27 mouse cellular contexts compared by ENCODE assay signal in genomic region chr6:11791056-11791455, GRCm38 (mm10).
DNase-seq lines count a peak whose midpoint lies in the region; ATAC-seq and TF ChIP-seq lines count a peak whose summit lies in the region.
"Had no signal": no experiment of that assay in that cellular context is flagged by ENCODE, and none has a peak within 500 bp of the region (broad histone marks: within the 10 kb centered on the region; RNA-seq: fewer than 3 reads in every experiment).

No protein-coding gene starts in this region.

- H3K4me2 ChIP-seq in forebrain, embryonic 14.5 days (ENCODE audit: low read length) = no peak overlapping the region
- H3K4me2 ChIP-seq in forebrain, embryonic 15.5 days (replicated peaks) = no peak overlapping the region
- H3K4me2 ChIP-seq in limb, embryonic 14.5 days (replicated peaks; ENCODE audit: low read depth, low read length, severe bottlenecking) = no peak overlapping the region
- no peak overlapping the region for H3K4me2 ChIP-seq in midbrain, postnatal 0 days (ENCODE audit: low read depth, low read length, poor library complexity, severe bottlenecking)
- H3K4me2 ChIP-seq in midbrain, embryonic 16.5 days (ENCODE audit: low read length) = no peak overlapping the region
- H3K4me2 ChIP-seq: forebrain, embryonic 13.5 days; heart, embryonic 11.5 days; hindbrain, embryonic 14.5 days; limb, embryonic 13.5 days; lung, embryonic 15.5 days; stomach, embryonic 15.5 days had no signal

- H3K27ac ChIP-seq in forebrain, embryonic 14.5 days (ENCODE audit: low read depth, low read length) = no peak overlapping the region
- H3K27ac ChIP-seq in forebrain, embryonic 15.5 days (replicated peaks) = no peak overlapping the region
- H3K27ac ChIP-seq in limb, embryonic 14.5 days (replicated peaks; ENCODE audit: low read depth, low read length) = no peak overlapping the region
- no peak overlapping the region for H3K27ac ChIP-seq in limb, embryonic 10.5 days
- no peak overlapping the region for H3K27ac ChIP-seq in midbrain, postnatal 0 days (ENCODE audit: low read depth, low read length)
- no peak overlapping the region for H3K27ac ChIP-seq in midbrain, embryonic 16.5 days (ENCODE audit: low read length)
- H3K27ac ChIP-seq: forebrain, embryonic 13.5 days; hindbrain, embryonic 14.5 days; limb, embryonic 13.5 days; liver, embryonic 14.5 days; lung, embryonic 15.5 days; midbrain, embryonic 10.5 days; stomach, embryonic 15.5 days had no signal

- no peaks in the 10 kb centered on the region for H3K4me1 ChIP-seq in forebrain, embryonic 14.5 days (ENCODE audit: control insufficient read depth, insufficient read depth, low read length)
- H3K4me1 ChIP-seq in forebrain, embryonic 15.5 days = no peaks in the 10 kb centered on the region
- H3K4me1 ChIP-seq in limb, embryonic 14.5 days (ENCODE audit: control insufficient read depth, insufficient read depth, low read length) = no peaks in the 10 kb centered on the region
- no peaks in the 10 kb centered on the region for H3K4me1 ChIP-seq in limb, embryonic 10.5 days
- H3K4me1 ChIP-seq in midbrain, postnatal 0 days (ENCODE audit: insufficient read depth, low read length) = no peaks in the 10 kb centered on the region
- no peaks in the 10 kb centered on the region for H3K4me1 ChIP-seq in midbrain, embryonic 16.5 days (ENCODE audit: control insufficient read depth, insufficient read depth, low read length)
- H3K4me1 ChIP-seq: forebrain, embryonic 13.5 days; limb, embryonic 13.5 days; lung, embryonic 15.5 days; midbrain, embryonic 10.5 days; stomach, embryonic 15.5 days had no signal

- peak; percentile 33 for DNase-seq in forebrain, embryonic 14.5 days (ENCODE audit: low spot score)
- DNase-seq in limb, embryonic 14.5 days (ENCODE audit: low spot score) = peak; percentile 74
- DNase-seq in limb, embryonic 10.5 days (ENCODE audit: low spot score) = no peak
- DNase-seq in midbrain, postnatal 0 days (ENCODE audit: low spot score) = peak; percentile 30
- no peak for DNase-seq in heart, postnatal 4 days
- DNase-seq: adrenal gland, adult 2 months; B cell, adult 2 months; cerebellum, adult 8-10 months; cerebellum, postnatal 36 days; gastrocnemius, postnatal 36 days; heart, adult 18-20 months; heart, postnatal 36 days; kidney, adult 11 months; layer of hippocampus, adult 9-11 months; right cerebral cortex, postnatal 25 days had no signal

- H3K4me3 ChIP-seq in forebrain, embryonic 14.5 days (ENCODE audit: low read depth, low read length) = no peak overlapping the region
- no peak overlapping the region for H3K4me3 ChIP-seq in forebrain, embryonic 15.5 days
- no peak overlapping the region for H3K4me3 ChIP-seq in limb, embryonic 14.5 days (replicated peaks; ENCODE audit: low read length)
- H3K4me3 ChIP-seq in limb, embryonic 10.5 days = no peak overlapping the region
- no peak overlapping the region for H3K4me3 ChIP-seq in midbrain, postnatal 0 days (ENCODE audit: low read depth, low read length)
- no peak overlapping the region for H3K4me3 ChIP-seq in midbrain, embryonic 16.5 days (ENCODE audit: low read depth, low read length)
- H3K4me3 ChIP-seq: forebrain, embryonic 13.5 days; limb, embryonic 13.5 days; lung, embryonic 15.5 days; midbrain, embryonic 10.5 days; stomach, embryonic 15.5 days had no signal

- no peak for TF ChIP-seq POLR2A in limb, embryonic 14.5 days (IDR thresholded peaks at IDR 0.05; ENCODE audit: borderline replicate concordance, extremely low read depth, insufficient read depth, insufficient read length)

- no peak for TF ChIP-seq CTCF in midbrain, postnatal 0 days (IDR thresholded peaks at IDR 0.05)

- no peak for ATAC-seq in forebrain, embryonic 14.5 days
- no peak for ATAC-seq in forebrain, embryonic 15.5 days (replicated peaks)
- no peak for ATAC-seq in limb, embryonic 14.5 days (ENCODE audit: low FRiP score, low read depth)
- no peak for ATAC-seq in midbrain, postnatal 0 days (ENCODE audit: low FRiP score)
- no peak for ATAC-seq in midbrain, embryonic 16.5 days
- ATAC-seq: activated CD4-positive, CD25-positive, alpha-beta regulatory T cell, adult 4 months; forebrain, embryonic 13.5 days; inflammation-experienced regulatory T-cells, adult 6 months had no signal

- H3K36me3 ChIP-seq in forebrain, embryonic 14.5 days (ENCODE audit: control insufficient read depth, insufficient read depth, low read length) = no peaks in the 10 kb centered on the region
- H3K36me3 ChIP-seq in forebrain, embryonic 15.5 days = no peaks in the 10 kb centered on the region
- H3K36me3 ChIP-seq in limb, embryonic 14.5 days (ENCODE audit: control insufficient read depth, insufficient read depth, low read length) = no peaks in the 10 kb centered on the region
- no peaks in the 10 kb centered on the region for H3K36me3 ChIP-seq in limb, embryonic 10.5 days
- no peaks in the 10 kb centered on the region for H3K36me3 ChIP-seq in midbrain, postnatal 0 days (ENCODE audit: insufficient read depth, low read length)
- no peaks in the 10 kb centered on the region for H3K36me3 ChIP-seq in midbrain, embryonic 16.5 days (ENCODE audit: control insufficient read depth, insufficient read depth, low read length)
- H3K36me3 ChIP-seq: limb, embryonic 13.5 days; lung, embryonic 15.5 days; midbrain, embryonic 10.5 days; stomach, embryonic 15.5 days had no signal

- H3K9ac ChIP-seq in forebrain, embryonic 14.5 days (ENCODE audit: low read length) = no peak overlapping the region
- H3K9ac ChIP-seq in forebrain, embryonic 15.5 days (replicated peaks) = no peak overlapping the region
- no peak overlapping the region for H3K9ac ChIP-seq in limb, embryonic 14.5 days (ENCODE audit: low read depth, low read length, severe bottlenecking)
- H3K9ac ChIP-seq in midbrain, postnatal 0 days (replicated peaks; ENCODE audit: low read length, poor library complexity, severe bottlenecking) = no peak overlapping the region
- H3K9ac ChIP-seq in midbrain, embryonic 16.5 days (ENCODE audit: low read depth, low read length) = no peak overlapping the region
- H3K9ac ChIP-seq: forebrain, embryonic 13.5 days; hindbrain, embryonic 14.5 days; limb, embryonic 13.5 days; liver, embryonic 14.5 days; lung, embryonic 15.5 days; stomach, embryonic 15.5 days had no signal

- H3K27me3 ChIP-seq in forebrain, embryonic 14.5 days (replicated peaks; ENCODE audit: control insufficient read depth, insufficient read depth, low read length) = no peaks in the 10 kb centered on the region
- no peaks in the 10 kb centered on the region for H3K27me3 ChIP-seq in forebrain, embryonic 15.5 days
- no peaks in the 10 kb centered on the region for H3K27me3 ChIP-seq in limb, embryonic 14.5 days (ENCODE audit: control insufficient read depth, insufficient read depth, low read length)
- H3K27me3 ChIP-seq in limb, embryonic 10.5 days (ENCODE audit: low read depth, poor library complexity, severe bottlenecking) = no peaks in the 10 kb centered on the region
- H3K27me3 ChIP-seq in midbrain, postnatal 0 days (ENCODE audit: insufficient read depth, low read length) = no peaks in the 10 kb centered on the region
- H3K27me3 ChIP-seq in midbrain, embryonic 16.5 days (ENCODE audit: control insufficient read depth, insufficient read depth, low read depth, low read length) = no peaks in the 10 kb centered on the region
- H3K27me3 ChIP-seq: forebrain, embryonic 13.5 days; limb, embryonic 13.5 days; lung, embryonic 15.5 days; stomach, embryonic 15.5 days had no signal

- H3K9me3 ChIP-seq in forebrain, embryonic 14.5 days (replicated peaks; ENCODE audit: control insufficient read depth, low read length) = no peaks in the 10 kb centered on the region
- H3K9me3 ChIP-seq in forebrain, embryonic 15.5 days = no peaks in the 10 kb centered on the region
- H3K9me3 ChIP-seq in limb, embryonic 14.5 days (ENCODE audit: control insufficient read depth, low read length) = no peaks in the 10 kb centered on the region
- H3K9me3 ChIP-seq in limb, embryonic 10.5 days (replicated peaks) = no peaks in the 10 kb centered on the region
- H3K9me3 ChIP-seq in midbrain, postnatal 0 days (ENCODE audit: low read length) = no peaks in the 10 kb centered on the region
- no peaks in the 10 kb centered on the region for H3K9me3 ChIP-seq in midbrain, embryonic 16.5 days (replicated peaks; ENCODE audit: control insufficient read depth, low read length, poor library complexity, severe bottlenecking)
- H3K9me3 ChIP-seq: forebrain, embryonic 13.5 days; limb, embryonic 13.5 days; lung, embryonic 15.5 days; midbrain, embryonic 10.5 days; stomach, embryonic 15.5 days had no signal

- 75% methylated on average over 3 of the region's 3 CpGs for WGBS in forebrain, embryonic 14.5 days
- 77% methylated on average over 3 of the region's 3 CpGs for WGBS in forebrain, embryonic 15.5 days
- WGBS in limb, embryonic 14.5 days = 61% methylated on average over 3 of the region's 3 CpGs
- 75% methylated on average over 3 of the region's 3 CpGs for WGBS in limb, embryonic 10.5 days
- WGBS in midbrain, postnatal 0 days = 76% methylated on average over 3 of the region's 3 CpGs
- 80% methylated on average over 3 of the region's 3 CpGs for WGBS in midbrain, embryonic 16.5 days

Comparison
In these comparisons a context has a peak if more than half of its experiments do, and no peak if none do; other contexts are left out.
1. DNase-seq: peak in forebrain, embryonic 14.5 days (single experiment), limb, embryonic 14.5 days (single experiment) and midbrain, postnatal 0 days (single experiment); none in limb, embryonic 10.5 days (single experiment) and heart, postnatal 4 days (single experiment).